Mouse (Mus musculus) bone marrow, adult 2 months (tissue): ENCODE results near the gene Got2. TPM values are rescaled to one million over a fixed set of nuclear protein-coding genes. Genes with fewer than 3 reads are reported as not detected.

Source experiments
- H3K27ac ChIP-seq: fragments of 200-500 bp; 2 replicates; pipeline ENCODE4 v1.5.1; 2012; ENCODE audit warnings: low read depth, mild to moderate bottlenecking, control low read depth, inconsistent platforms, low read length; ENCODE audit not compliant: control insufficient read depth, poor library complexity, insufficient read depth
- H3K4me1 ChIP-seq: fragments of 200-500 bp; 2 replicates; pipeline ENCODE4 v1.6.1; 2011; ENCODE audit warnings: low read length; ENCODE audit not compliant: control insufficient read depth, insufficient read depth
- H3K4me3 ChIP-seq: fragments of 200-500 bp; replicated peaks from 2 replicates; pipeline ENCODE3; 2011; ENCODE audit warnings: mild to moderate bottlenecking, low read depth, low read length, control low read depth; ENCODE audit not compliant: control insufficient read depth
- CTCF ChIP-seq: fragments of 200-500 bp; IDR thresholded peaks from 2 replicates; pipeline ENCODE4 v1.5.1; 2011; ENCODE audit warnings: low read length, control low read depth; ENCODE audit not compliant: control insufficient read depth, insufficient read depth
- POLR2A ChIP-seq: fragments of 200-500 bp; IDR thresholded peaks from 2 replicates; pipeline ENCODE4 v1.6.1; 2011; ENCODE audit warnings: low read depth, mild to moderate bottlenecking, control low read depth, low read length, borderline replicate concordance; ENCODE audit not compliant: control insufficient read depth
- WGBS: fragments of 180-500 bp; shearing (Covaris S2); methylation state at CpG from one replicate; pipeline ENCODE4 v1.1.7; 2018; 5-methylcytosine and 5-hydroxymethylcytosine counted together
- polyA plus RNA-seq: library from polyadenylated mRNA; stranded (reverse); fragments of >200 nt; gene quantifications from 2 replicates; pipeline ENCODE4 v1.2.4, GENCODE M21; 2011; ENCODE audit warnings: low replicate concordance; ENCODE audit not compliant: missing spikeins, insufficient read depth, insufficient read length

Gene Got2
- polyA plus RNA-seq, 1 experiment: 43.1 TPM

DNA sequence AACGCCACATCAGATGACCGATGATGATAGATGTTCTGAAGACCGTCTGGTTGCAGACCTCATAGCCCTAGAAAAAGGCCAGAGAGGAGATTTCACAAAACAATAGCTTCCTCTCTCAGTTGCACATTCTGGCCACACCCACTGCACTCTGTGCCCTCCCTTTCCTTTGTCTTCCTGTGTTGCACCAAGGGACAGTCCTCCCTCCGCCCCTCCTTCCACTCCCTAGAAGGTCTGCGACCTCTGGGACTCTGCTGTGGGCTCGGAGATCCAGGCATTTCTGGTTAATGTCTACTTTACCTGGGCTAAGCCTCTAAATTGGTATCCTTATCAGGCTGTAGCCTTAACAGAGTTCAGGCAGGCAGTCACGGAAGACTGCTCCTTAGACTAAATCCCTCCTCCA, 13.5 kb upstream of the Got2 start:
- H3K27ac ChIP-seq: peak overlapping the region; percentile 69
- H3K4me1 ChIP-seq: no peaks in the 10 kb centered on the region; the same call in 1 of the 2 replicates
- H3K4me3 ChIP-seq: no peak overlapping the region
- TF ChIP-seq POLR2A: no peak
- TF ChIP-seq CTCF: no peak
- WGBS: 25% methylated on average over 7 of the region's 7 CpGs

DNA sequence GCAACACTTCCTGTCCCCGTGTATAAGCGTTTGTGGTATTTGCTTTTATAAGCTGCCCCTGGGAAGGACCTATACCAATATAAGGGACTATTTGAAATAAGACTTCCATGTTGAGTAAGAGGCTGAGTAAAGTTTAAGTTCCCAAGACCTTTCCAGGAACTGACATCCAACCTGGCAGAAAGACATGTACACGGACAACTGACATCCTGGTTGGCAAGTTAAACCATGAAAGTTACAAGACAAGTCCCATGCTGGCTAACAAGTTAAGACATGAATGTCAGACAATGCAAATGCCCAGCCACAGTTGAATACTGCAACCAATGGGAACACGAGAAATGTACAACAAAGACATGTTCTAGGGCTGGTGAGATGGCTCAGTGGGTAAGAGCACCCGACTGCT, 5.4 kb upstream of the Got2 start:
- no peak for TF ChIP-seq POLR2A
- no peak for TF ChIP-seq CTCF
- Histone ChIP-seq H3K27ac (no peak overlapping the region), H3K4me3 (no peak overlapping the region), H3K4me1 (no peaks in the 10 kb centered on the region)
- 65% methylated on average over 5 of the region's 5 CpGs for WGBS

DNA sequence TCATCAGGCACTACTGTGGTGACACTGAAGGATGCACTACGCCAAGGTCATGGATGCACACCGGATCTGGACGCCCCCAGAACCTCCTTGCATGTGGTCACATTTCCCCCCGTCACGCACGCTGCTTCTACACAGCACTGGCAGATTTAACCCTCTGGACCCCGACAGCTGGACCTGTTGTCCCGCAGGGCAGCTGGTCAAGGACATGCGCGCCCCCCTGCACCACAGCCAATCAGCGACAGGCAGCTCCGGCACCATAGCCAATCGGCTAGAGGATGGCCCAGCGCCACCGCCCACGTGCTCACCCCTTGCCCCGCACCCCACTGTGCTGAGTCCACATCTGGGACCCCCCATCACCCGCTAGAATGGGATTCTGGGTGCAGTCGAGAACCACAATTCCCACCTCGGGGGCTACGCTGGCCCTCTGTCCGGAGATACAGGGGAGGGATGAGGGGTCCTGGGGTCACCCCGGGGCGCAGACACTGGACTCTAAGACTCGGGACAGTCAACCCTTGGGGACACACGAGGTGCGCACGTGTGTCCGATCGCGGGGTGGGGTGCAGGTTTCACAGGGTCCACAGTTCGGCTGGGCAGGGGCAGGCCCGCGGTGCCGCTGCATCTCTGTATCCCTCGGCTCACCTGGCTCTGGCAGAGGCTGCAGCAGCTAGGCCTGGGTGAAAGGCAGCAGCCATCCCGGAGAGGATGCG, 616 bp downstream of the Got2 start:
- Histone ChIP-seq H3K27ac (peak overlapping the region; percentile 3), H3K4me1 (peaks cover 1% of the 10 kb centered on the region; the same call in 1 of the 2 replicates), H3K4me3 (peak overlapping the region; percentile 92)
- under 1% methylated on average over 38 of the region's 38 CpGs for WGBS
- TF ChIP-seq POLR2A (no peak), CTCF (0 out of 2 replicates have a peak, but pooled peaks have one; percentile 11)

DNA sequence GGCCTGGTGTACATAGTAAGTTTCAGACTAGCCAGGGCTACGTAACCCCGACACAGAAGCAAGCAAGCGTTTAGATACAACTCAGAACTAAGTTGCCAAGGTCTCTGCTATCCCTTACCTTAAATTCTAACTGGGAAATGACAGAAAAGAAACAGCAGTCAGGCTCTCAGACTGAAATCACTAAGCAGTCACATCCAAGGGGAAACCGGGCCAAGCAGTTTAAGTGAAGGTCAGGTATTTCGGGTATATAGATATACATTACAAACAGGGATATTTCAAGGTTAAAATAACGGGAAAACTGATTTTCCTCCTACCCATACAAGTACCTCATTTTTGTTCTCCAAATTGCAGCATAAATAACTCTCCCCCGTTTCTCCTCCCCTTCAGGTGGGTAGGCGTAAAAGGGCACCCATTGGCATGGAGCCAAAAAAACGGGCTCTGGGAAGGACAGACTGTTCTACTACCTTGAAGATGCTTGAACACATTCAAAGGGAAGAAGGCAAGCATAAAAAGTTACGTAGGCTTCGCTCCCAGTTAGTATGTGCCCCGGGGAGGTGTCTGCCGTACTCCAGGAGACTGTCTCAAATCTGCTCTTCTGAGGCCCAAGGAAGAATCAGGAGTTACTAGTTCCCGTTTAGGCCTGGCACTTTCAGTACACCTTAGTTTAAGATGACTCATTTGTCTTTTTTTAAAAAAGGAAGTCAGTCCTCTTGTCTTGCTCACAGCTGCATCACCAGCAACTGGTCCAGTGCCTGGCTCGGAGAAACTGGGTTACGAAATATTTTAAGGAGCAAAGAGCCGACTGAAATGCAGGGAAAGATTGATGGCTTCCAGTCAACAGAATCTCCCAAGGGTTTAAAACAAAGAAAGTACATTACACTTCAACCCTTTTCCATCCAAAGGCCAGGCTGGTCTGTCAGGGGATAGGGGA, 1.4 kb downstream of the Got2 start:
- Histone ChIP-seq H3K27ac (peak overlapping the region; percentile 3; the same call in 1 of the 2 replicates), H3K4me1 (peaks cover 1% of the 10 kb centered on the region; the same call in 1 of the 2 replicates), H3K4me3 (peak overlapping the region; percentile 92)
- no peak for TF ChIP-seq CTCF
- TF ChIP-seq POLR2A: no peak
- WGBS: 46% methylated on average over 17 of the region's 17 CpGs

DNA sequence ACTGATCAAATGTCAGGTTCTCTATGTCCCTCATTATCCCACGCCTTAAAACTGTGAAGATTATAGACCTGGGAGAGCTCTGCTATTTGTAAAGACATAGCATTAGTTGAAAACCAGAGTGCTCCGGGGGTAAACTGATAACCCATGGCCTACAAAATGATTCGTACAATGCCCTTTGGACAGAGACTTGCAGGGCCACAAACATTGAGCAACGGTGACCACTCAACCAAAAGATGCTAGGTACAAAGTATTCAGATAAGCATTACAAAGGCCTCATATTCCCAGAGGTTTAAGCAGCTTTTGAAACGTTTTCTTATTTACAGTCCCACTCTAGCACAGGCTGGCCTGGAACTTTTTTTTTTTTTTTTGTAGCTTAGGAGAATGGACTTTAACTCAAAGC, 2.4 kb downstream of the Got2 start:
- Histone ChIP-seq H3K4me1 (peaks cover 1% of the 10 kb centered on the region; the same call in 1 of the 2 replicates), H3K4me3 (no peak overlapping the region), H3K27ac (no peak overlapping the region)
- no peak for TF ChIP-seq CTCF
- TF ChIP-seq POLR2A: no peak
- WGBS: 76% methylated on average over 5 of the region's 5 CpGs

DNA sequence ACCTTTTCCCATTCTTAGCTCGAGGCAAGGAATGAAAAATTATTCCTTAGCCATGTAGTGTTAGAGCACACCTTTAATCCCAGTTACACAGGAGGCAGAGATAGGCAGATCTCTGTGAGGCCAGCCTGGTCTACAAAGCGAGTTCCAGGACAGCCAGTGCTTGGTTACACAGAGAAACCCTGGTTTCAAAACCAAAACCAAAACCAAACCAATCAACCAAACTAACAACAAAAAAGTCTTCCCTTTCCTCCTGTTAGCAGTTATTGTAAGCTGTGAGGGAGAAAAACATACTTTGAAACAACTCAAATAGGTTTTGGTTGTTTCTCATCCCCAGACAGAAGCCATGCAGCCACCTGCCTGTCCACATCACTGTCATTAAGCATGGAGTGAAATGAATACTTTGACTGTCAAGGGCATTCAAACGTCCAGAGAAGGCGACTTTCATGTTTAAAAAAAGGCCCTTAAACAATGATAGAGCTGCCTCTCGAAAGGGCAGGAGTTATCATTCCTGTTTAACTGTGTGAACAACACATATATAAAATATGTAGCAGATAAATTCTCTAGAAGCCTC, 3.0 kb downstream of the Got2 start:
- Histone ChIP-seq H3K27ac (no peak overlapping the region), H3K4me3 (no peak overlapping the region), H3K4me1 (peaks cover 1% of the 10 kb centered on the region; the same call in 1 of the 2 replicates)
- WGBS: 69% methylated on average over 5 of the region's 5 CpGs
- no peak for TF ChIP-seq POLR2A
- TF ChIP-seq CTCF: no peak

DNA sequence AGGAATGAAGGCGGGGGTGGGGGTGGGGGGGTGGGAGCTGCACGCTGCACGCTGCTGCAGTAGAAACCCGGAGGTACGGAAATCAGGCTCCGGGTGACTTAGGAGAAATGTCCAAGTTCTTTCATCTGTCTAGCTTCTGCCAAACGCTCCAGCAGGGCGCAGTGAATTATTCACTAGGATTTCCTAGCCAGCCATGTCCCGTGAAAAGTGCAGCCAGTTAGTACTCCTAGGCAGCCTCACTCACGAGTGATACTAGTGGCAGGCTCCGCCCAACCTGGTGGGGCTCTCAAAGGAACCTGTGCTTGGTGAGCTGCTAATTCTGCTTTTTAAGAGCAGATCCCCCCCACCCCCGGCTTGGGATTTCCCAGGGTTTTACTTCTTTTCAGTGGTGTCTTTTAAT, 3.9 kb downstream of the Got2 start:
- H3K27ac ChIP-seq: no peak overlapping the region
- WGBS: 80% methylated on average over 11 of the region's 12 CpGs

DNA sequence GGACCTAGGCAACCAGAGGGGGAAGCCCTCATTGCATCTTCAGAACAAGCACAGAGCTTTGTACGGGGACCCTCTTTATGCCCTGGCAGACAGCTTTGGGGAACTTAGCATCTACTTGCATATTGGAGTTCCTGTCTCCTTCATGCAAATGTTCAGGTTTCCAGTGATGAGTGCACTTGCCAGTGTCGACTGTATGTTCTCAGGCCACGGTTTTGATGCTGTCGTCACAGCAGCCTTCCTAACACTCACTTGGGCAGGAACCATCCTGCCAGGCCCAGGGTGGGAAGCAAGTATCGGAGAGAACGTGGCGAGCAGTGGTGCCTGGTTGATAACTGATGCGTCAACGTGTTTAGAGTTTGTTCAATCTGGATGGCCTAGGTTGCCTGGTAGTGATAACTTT, 6.2 kb downstream of the Got2 start:
- H3K27ac ChIP-seq: no peak overlapping the region
- no peak overlapping the region for H3K4me3 ChIP-seq
- no peak for TF ChIP-seq CTCF
- TF ChIP-seq POLR2A: no peak
- no peaks in the 10 kb centered on the region; the same call in 1 of the 2 replicates for H3K4me1 ChIP-seq
- 64% methylated on average over 9 of the region's 9 CpGs for WGBS

More for the DNA sequence above, 3.9 kb downstream of the Got2 start:
- Histone ChIP-seq H3K4me1 (peaks cover 1% of the 10 kb centered on the region; the same call in 1 of the 2 replicates), H3K4me3 (no peak overlapping the region)
- no peak for TF ChIP-seq POLR2A
- TF ChIP-seq CTCF: no peak
